Mouse (Mus musculus) gastrocnemius, postnatal 4 days (tissue): ENCODE measurements around the gene Htt. TPM values are rescaled to one million over a fixed set of nuclear protein-coding genes. Genes with fewer than 3 reads are reported as not detected.

Source experiments
- DNase-seq, 2 experiments: peaks; one replicate each; pipeline ENCODE4 v3.0.0; 2021 to 2022; ENCODE audit warnings: low spot score in 2 of 2, mixed read lengths in 2 of 2
- total RNA-seq, 2 experiments: library from RNA; stranded (reverse); gene quantifications; 2 replicates each; pipeline ENCODE4 v1.2.3; 2021

Htt gene
- total RNA-seq, 2 experiments from 2014 or later: 19.5 to 20.1 TPM

- DNase-seq: no peak
Measured at GRCm38 (mm10) chr5:34930151-34930975, 168.8 kb downstream of the Htt start.

DNA sequence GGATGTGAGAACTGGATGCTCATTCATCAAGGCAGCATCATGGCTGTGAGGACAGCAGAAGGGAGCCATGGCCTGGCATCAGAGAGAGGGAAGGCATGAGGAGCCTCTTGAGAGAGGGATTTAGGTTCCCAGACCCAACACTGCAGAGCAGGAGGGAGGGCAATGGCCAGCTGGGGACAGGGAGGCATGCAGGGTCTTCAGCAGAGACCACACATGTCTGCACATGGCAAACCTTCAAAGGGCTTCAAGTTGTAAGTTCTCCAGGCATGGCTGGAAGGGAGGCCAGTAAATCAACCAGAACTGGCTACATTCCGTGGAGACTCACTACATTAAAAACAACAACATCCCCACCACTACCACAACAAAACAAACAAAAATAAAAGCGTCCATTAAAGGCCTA is 169.6 kb downstream of the Htt start:
- DNase-seq: no peak

DNA sequence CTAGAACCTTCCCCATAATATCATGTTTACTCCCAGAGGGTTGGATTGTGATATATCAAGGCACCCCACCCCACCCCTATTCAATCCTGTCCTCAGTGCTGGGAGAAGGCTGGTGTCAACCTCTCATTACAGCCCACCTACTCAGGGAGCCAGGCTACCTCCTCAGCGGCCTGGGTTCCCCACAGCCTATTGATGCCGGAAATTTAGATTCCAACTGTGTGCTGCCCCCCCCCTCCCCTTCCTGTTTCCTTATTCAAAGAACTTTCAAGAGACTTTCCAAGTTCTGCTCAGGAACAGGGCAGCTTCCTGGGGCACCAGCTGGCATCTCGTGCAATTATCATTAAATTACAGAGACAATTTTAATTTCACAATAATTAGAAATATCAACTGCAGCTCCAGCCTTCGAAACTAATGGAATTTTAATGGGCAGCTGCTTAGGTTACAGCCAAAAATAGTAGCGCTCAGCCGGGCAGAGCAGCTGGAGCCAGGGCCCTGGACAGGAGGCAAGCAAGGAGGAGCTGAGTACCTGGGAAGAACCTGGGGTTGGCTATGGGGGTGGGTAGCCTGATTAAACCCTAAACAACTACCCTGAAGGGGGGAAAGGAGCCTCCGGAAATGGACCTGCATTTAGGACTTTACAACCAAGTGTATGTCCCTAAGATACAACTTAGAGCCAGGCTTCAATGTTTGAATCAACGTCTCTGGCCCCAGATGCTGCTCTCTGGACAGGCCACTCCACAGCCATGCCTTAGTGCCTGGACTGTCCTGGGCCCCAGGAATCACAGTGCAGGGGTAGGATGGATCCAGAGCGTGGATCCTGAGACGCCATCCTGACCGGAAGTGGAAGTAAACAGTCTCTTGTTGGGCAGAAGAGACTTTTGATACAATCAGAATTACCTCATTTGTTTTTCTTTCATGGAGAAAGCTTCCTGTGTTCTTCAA is 170.2 kb downstream of the Htt start:
- DNase-seq: no peak

- no peak for DNase-seq
Measured at GRCm38 (mm10) chr5:34932458-34932806, 170.9 kb downstream of the Htt start.

DNA sequence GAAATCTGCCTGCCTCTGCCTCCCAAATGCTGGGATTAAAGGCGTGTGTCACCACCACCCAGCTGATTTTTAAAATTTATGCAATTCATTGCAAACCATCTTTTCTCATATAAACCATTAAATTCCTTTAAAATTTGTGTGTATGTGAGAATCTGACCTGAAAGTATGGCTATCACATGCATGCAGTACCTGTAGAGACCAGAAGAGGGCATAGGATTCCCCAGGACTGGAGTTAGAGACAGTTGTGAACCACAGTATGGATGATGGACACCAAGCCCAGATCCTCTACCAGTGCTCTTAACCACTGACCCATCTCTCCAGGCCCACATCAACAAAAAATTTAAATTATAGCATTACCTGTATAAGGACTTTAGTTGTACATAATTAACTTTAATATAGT is 171.9 kb downstream of the Htt start:
- DNase-seq: no peak

GRCm38 (mm10) chr5:34941710-34942470 is 180.3 kb downstream of the Htt start:
- DNase-seq: no peak

GRCm38 (mm10) chr5:34943428-34943827 is 181.9 kb downstream of the Htt start:
- DNase-seq: no peak

GRCm38 (mm10) chr5:34948861-34949760 is 187.6 kb downstream of the Htt start, which contains the start of gene Rgs12:
TSS of gene Rgs12 (plus strand) at chr5:34949445.
- peak; percentile 77 to 86 for DNase-seq

DNA sequence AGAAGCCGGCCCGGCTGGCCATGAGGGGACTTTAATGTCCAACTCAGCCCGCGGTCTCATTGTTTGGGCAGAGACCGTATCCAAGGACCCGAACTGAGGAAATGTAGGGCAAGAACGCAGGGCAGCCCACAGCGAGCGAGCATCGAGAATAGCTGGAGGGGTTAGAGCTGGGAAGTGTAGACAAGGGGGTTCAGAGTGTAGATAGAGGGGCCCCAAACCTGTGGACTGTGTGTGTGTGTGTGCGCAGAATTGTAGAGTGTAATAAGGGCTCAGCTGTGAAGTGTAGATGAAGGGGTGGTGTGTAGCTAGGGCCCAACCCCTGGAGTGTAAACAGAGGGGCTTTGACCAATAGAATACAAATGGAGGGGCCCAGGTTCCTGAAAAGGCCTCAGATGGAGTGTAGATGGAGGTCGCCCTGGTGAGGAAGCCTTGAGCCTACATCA is 188.2 kb downstream of the Htt start:
- DNase-seq: no peak

- no peak for DNase-seq
Measured at GRCm38 (mm10) chr5:34950486-34951160, 189.1 kb downstream of the Htt start.

- DNase-seq: peak in 1 of 2 experiments; percentile 53
Measured at GRCm38 (mm10) chr5:34951161-34951834, 189.8 kb downstream of the Htt start.

GRCm38 (mm10) chr5:34954508-34954907 is 193.0 kb downstream of the Htt start:
- DNase-seq: no peak

GRCm38 (mm10) chr5:34955630-34956029 is 194.1 kb downstream of the Htt start:
- no peak for DNase-seq

DNA sequence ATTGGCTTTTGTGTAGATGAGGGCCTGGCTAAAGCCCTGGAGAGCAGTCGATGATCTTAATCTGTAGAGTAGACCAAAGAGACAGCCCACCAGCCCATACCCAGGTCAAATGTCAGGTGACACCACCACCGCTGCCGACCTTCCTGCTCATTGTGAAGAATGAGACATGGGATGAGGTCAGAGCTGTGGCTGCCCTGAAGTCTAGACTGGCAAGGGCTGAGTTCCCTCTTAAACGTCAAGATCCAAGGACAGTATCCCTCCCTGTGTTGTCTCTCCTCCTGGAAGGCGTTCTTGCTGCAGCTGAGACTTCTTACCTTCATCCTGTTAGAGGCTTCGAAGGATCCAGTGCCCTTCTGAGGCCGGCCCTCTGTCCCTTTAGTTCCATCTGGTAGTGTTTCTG is 194.6 kb downstream of the Htt start:
- DNase-seq: no peak

GRCm38 (mm10) chr5:34957015-34957414 is 195.5 kb downstream of the Htt start:
- DNase-seq: no peak

DNA sequence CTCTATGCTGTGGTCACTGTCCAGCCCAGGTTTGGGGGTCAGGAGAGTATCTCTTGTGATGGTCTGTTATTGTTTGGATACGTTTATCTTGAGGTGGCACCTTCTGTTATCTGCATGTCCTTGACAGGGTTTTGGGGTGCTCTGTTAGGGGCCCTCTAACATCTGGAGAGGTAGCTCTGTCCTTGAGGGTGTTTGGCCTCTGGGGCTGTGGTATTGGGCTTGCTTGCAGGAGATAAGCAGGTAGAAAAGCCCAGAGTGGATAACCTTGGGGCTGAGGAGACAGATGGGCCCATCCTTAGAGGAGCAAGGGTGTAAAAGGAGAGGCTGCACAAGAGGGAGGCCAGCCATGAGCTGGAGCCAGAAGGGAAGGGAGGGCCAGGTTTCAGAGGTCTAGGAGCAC is 198.5 kb downstream of the Htt start:
- DNase-seq: no peak
